Mouse (Mus musculus) splenic B cell, adult 2 months (primary cell): ENCODE data around the gene Mrap.

ENCODE experiments used
- DNase-seq: peaks from one replicate; pipeline ENCODE4 v3.0.0-alpha.2; 2011; ENCODE audit warnings: low read depth, low spot score
- H3K27me3 ChIP-seq: 2 replicates; pipeline ENCODE4 v1.6.1; 2012; ENCODE audit warnings: mild to moderate bottlenecking, low read length, moderate library complexity, mixed read lengths; ENCODE audit not compliant: control insufficient read depth, poor library complexity, insufficient read depth, severe bottlenecking
- H3K36me3 ChIP-seq: 2 replicates; pipeline ENCODE4 v1.6.1; 2012; ENCODE audit warnings: mild to moderate bottlenecking, low read length, moderate library complexity, mixed read lengths; ENCODE audit not compliant: control insufficient read depth, poor library complexity, insufficient read depth, severe bottlenecking

Gene Mrap

GRCm38 (mm10) chr16:90779783-90780182 lies 41.8 kb downstream of the Mrap start:
- no peaks in the 10 kb centered on the region for H3K27me3 ChIP-seq
- peaks cover 12% of the 10 kb centered on the region for H3K36me3 ChIP-seq
- DNase-seq = no peak

GRCm38 (mm10) chr16:90783302-90783701 lies 45.3 kb downstream of the Mrap start:
- H3K27me3 ChIP-seq = no peaks in the 10 kb centered on the region
- DNase-seq = no peak
- H3K36me3 ChIP-seq = peaks cover 12% of the 10 kb centered on the region

GRCm38 (mm10) chr16:90785257-90785656 lies 47.2 kb downstream of the Mrap start:
- H3K36me3 ChIP-seq = peaks cover 5% of the 10 kb centered on the region
- no peak for DNase-seq
- no peaks in the 10 kb centered on the region for H3K27me3 ChIP-seq

GRCm38 (mm10) chr16:90788580-90788979 lies 50.6 kb downstream of the Mrap start:
- no peak for DNase-seq
- no peaks in the 10 kb centered on the region for H3K27me3 ChIP-seq
- H3K36me3 ChIP-seq = peaks cover 6% of the 10 kb centered on the region

GRCm38 (mm10) chr16:90790946-90791345 lies 52.9 kb downstream of the Mrap start:
- no peaks in the 10 kb centered on the region for H3K27me3 ChIP-seq
- peaks cover 6% of the 10 kb centered on the region for H3K36me3 ChIP-seq
- no peak for DNase-seq

- no peaks in the 10 kb centered on the region for H3K27me3 ChIP-seq
- H3K36me3 ChIP-seq = peaks cover 6% of the 10 kb centered on the region
- DNase-seq = no peak
Measured at GRCm38 (mm10) chr16:90792066-90792465, 54.1 kb downstream of the Mrap start.

GRCm38 (mm10) chr16:90792500-90792899 lies 54.5 kb downstream of the Mrap start:
- H3K27me3 ChIP-seq = no peaks in the 10 kb centered on the region
- DNase-seq = no peak

GRCm38 (mm10) chr16:90794708-90795107 lies 56.7 kb downstream of the Mrap start:
- no peak for DNase-seq
- H3K36me3 ChIP-seq = peaks cover 3% of the 10 kb centered on the region; the same call in 1 of the 2 replicates
- H3K27me3 ChIP-seq = no peaks in the 10 kb centered on the region

More at GRCm38 (mm10) chr16:90792500-90792899, 54.5 kb downstream of the Mrap start:
- peaks cover 6% of the 10 kb centered on the region for H3K36me3 ChIP-seq

- peaks cover 2% of the 10 kb centered on the region; the same call in 1 of the 2 replicates for H3K36me3 ChIP-seq
- DNase-seq = no peak
- H3K27me3 ChIP-seq = no peaks in the 10 kb centered on the region
Measured at GRCm38 (mm10) chr16:90798446-90798845, 60.4 kb downstream of the Mrap start.

- DNase-seq = no peak
- Histone ChIP-seq H3K36me3 (peaks cover 2% of the 10 kb centered on the region; the same call in 1 of the 2 replicates), H3K27me3 (no peaks in the 10 kb centered on the region)
Measured at GRCm38 (mm10) chr16:90798848-90799247, 60.8 kb downstream of the Mrap start.
